Mouse (Mus musculus) ES-Bruce4 (cell line): ENCODE measurements around the gene Apbb2.

Source experiments
- CTCF ChIP-seq: IDR thresholded peaks from one replicate; pipeline ENCODE4 v1.8.1; 2011; ENCODE audit warnings: low read depth, low read length
- EP300 ChIP-seq: IDR thresholded peaks from 2 replicates; pipeline ENCODE4 v1.6.1; 2011; ENCODE audit warnings: low read depth, low read length; ENCODE audit not compliant: insufficient read depth

DNA sequence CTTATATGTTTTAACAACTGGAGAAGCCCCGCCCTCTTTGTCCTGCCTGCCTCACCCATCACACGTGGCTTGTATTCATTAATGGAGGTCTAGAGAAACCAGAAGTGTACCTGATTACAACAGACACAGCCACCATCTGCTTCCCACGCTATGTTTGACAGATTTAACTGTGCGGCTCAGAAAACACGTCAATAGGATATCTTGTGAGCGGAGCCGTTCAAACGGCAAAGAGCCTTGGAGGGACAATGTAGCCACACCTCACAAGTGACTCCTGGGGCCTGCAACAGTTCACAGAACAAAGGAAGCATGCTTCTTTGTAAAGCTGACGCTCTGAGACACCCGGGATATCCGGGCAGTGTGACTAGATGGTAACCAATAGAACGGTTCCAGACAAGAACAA is 145.0 kb downstream of the Apbb2 start:
- TF ChIP-seq CTCF (no peak), EP300 (no peak)
